Mouse (Mus musculus) neural tube, embryonic 14.5 days (tissue): ENCODE measurements around the gene Pxmp4. TPM values are rescaled to one million over a fixed set of nuclear protein-coding genes. Genes with fewer than 3 reads are reported as not detected.
A peak's percentile ranks its signal among the peaks of the same experiment; 100 is the strongest.

Source experiments
- ATAC-seq: fragments of 200-750 bp; cut with Nextera tagmentation; 2 replicates; pipeline ENCODE4 v1.8.0; 2017; ENCODE audit warnings: low read depth, mild to moderate bottlenecking, moderate TSS enrichment, moderate library complexity
- H3K27ac ChIP-seq: fragments of 300-500 bp; sonication (generic); 2 replicates; pipeline ENCODE4 v1.5.1; 2014; ENCODE audit warnings: low read depth, mild to moderate bottlenecking, control low read depth, low read length, moderate library complexity, mixed read lengths
- H3K27me3 ChIP-seq: fragments of 300-500 bp; sonication (generic); 2 replicates; pipeline ENCODE4 v1.6.1; 2014; ENCODE audit warnings: low read length; ENCODE audit not compliant: control insufficient read depth, insufficient read depth
- H3K36me3 ChIP-seq: fragments of 300-500 bp; sonication (generic); 2 replicates; pipeline ENCODE4 v1.6.1; 2014; ENCODE audit warnings: low read length, mixed read lengths; ENCODE audit not compliant: control insufficient read depth, insufficient read depth
- H3K4me1 ChIP-seq: fragments of 300-500 bp; sonication (generic); 2 replicates; pipeline ENCODE4 v1.6.1; 2014; ENCODE audit warnings: low read length; ENCODE audit not compliant: control insufficient read depth, insufficient read depth
- H3K4me2 ChIP-seq: fragments of 300-500 bp; sonication (generic); 2 replicates; pipeline ENCODE4 v1.6.1; 2014; ENCODE audit warnings: mild to moderate bottlenecking, low read depth, low read length, control low read depth
- H3K4me3 ChIP-seq: fragments of 300-500 bp; sonication (generic); 2 replicates; pipeline ENCODE4 v1.5.1; 2014; ENCODE audit warnings: low read depth, low read length, control low read depth, mixed read lengths
- H3K9ac ChIP-seq: fragments of 300-500 bp; sonication (generic); replicated peaks from 2 replicates; pipeline ENCODE4 v1.6.1; 2014; ENCODE audit warnings: low read depth, mild to moderate bottlenecking, control low read depth, low read length, mixed read lengths
- H3K9me3 ChIP-seq: fragments of 300-500 bp; sonication (generic); 2 replicates; pipeline ENCODE4 v1.6.1; 2016; ENCODE audit warnings: low read length; ENCODE audit not compliant: control insufficient read depth
- whole genome bisulfite sequencing: fragments of 180-500 bp; shearing (Covaris S2); extraction: QIAGEN DNeasy Blood & Tissue Kit; methylation state at CpG from one replicate; pipeline ENCODE4 v1.1.7; 2014; 5-methylcytosine and 5-hydroxymethylcytosine counted together
- polyA plus RNA-seq: library from polyadenylated mRNA; unstranded; fragments of >200 nt; fragmentation: Nextera tagmentation; extraction: Ambion mirVana; gene quantifications from 2 replicates; pipeline ENCODE4 v1.2.1, GENCODE M21; 2014

The Pxmp4 gene
- polyA plus RNA-seq, 1 experiment from 2014 or later: 16.0 TPM

DNA sequence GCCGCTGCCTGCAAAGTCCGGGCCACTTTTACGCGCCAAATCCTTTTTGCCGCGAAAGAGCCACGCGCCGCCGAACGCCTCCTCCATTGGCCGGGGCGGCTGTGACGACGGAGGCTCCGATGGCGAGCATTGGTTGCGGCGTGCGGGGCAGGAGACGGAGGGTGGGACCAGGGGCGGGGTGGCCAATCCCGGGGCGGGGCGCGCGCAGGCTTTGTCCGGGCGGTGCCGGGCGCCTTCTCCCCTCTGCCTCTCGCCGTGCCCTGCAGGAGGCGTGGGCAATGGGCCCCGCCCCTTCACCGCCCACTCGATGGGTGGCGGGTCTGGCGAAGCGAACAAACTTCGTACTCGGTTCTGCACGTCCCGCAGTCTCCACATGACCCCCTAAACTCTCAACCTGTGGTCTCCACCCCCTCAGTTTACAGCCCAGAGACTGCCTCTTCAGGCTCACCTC, 33.6 kb downstream of the Pxmp4 start, which contains the start of gene E2f1:
E2f1 (minus strand) TSS at position 57 of the 451 bp plus-strand sequence.
- Histone ChIP-seq H3K4me3 (peak within 1 kb of the TSS; percentile 56), H3K4me1 (peaks cover 16% of the 10 kb centered on the region; the same call in 1 of the 2 replicates), H3K9me3 (no peaks in the 10 kb centered on the region), H3K27ac (peak within 1 kb of the TSS; percentile 60), H3K9ac (peak within 1 kb of the TSS; percentile 54), H3K27me3 (no peaks in the 10 kb centered on the region), H3K36me3 (no peaks in the 10 kb centered on the region), H3K4me2 (peak within 1 kb of the TSS; percentile 95)
- peak; percentile 99 for ATAC-seq
- under 1% methylated on average over 36 of the region's 44 CpGs for WGBS

DNA sequence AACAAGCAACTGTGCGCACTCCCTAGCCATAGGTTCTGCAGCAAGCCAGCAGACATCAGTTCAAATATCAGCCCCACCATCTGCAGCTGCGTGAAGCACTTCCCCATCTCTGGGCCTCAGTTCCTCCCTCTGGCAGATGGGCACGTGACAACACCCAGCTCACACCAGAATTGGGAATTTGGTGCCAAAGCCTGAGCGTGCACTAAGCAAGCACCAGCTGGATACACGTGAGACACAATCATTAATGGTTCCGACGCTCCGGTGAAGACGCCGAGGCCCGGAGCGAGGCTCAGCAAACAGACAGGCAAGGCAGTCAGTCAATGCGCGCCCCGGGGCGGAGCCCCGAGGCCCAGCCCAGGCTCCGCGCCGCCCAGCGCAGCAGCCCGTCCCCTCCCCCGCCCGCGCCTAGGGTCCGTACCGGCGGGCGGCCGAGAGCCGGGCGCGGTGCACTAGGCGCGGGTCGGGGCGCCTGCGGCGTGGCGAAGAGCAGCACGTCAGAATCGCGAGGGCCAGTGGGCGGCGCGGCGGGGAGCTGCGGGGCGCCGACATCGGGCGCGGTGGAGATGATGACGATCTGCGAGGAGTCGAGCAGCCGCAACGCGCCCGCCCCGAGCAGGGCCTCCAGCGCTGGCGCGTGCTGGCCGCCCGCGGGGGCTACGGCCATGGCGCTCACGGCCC, 34.3 kb downstream of the Pxmp4 start:
- Histone ChIP-seq H3K9me3 (no peaks in the 10 kb centered on the region), H3K27ac (peak overlapping the region; percentile 40), H3K4me1 (peaks cover 16% of the 10 kb centered on the region; the same call in 1 of the 2 replicates), H3K9ac (peak overlapping the region; percentile 54), H3K36me3 (no peaks in the 10 kb centered on the region), H3K27me3 (no peaks in the 10 kb centered on the region), H3K4me3 (peak overlapping the region; percentile 56), H3K4me2 (peak overlapping the region; percentile 95)
- under 1% methylated on average over 49 of the region's 70 CpGs for WGBS
- peak; percentile 57 for ATAC-seq

- ATAC-seq: no peak
- peaks cover 14% of the 10 kb centered on the region; the same call in 1 of the 2 replicates for H3K4me1 ChIP-seq
These were observed 35.0 kb downstream of the Pxmp4 start for GRCm38 (mm10) chr2:154568329-154569070.

GRCm38 (mm10) chr2:154567766-154568165, 35.7 kb downstream of the Pxmp4 start:
- WGBS: 79% methylated on average over 2 of the region's 2 CpGs
- no peaks in the 10 kb centered on the region for H3K36me3 ChIP-seq
- H3K9ac ChIP-seq: no peak overlapping the region
- H3K9me3 ChIP-seq: no peaks in the 10 kb centered on the region
- no peak for ATAC-seq
- no peak overlapping the region for H3K4me3 ChIP-seq
- 0 out of 2 replicates have a peak overlapping the region, but pooled peaks have one; percentile 44 for H3K27ac ChIP-seq
- no peaks in the 10 kb centered on the region for H3K27me3 ChIP-seq
- H3K4me2 ChIP-seq: peak overlapping the region; percentile 95; the same call in 1 of the 2 replicates
- peaks cover 14% of the 10 kb centered on the region; the same call in 1 of the 2 replicates for H3K4me1 ChIP-seq

More at GRCm38 (mm10) chr2:154568329-154569070, 35.0 kb downstream of the Pxmp4 start:
- Histone ChIP-seq H3K9me3 (no peaks in the 10 kb centered on the region), H3K4me3 (peak overlapping the region; percentile 56), H3K27me3 (no peaks in the 10 kb centered on the region), H3K4me2 (peak overlapping the region; percentile 95), H3K27ac (peak overlapping the region; percentile 60; the same call in 1 of the 2 replicates), H3K9ac (no peak overlapping the region), H3K36me3 (no peaks in the 10 kb centered on the region)
- WGBS: 12% methylated on average over 10 of the region's 10 CpGs

DNA sequence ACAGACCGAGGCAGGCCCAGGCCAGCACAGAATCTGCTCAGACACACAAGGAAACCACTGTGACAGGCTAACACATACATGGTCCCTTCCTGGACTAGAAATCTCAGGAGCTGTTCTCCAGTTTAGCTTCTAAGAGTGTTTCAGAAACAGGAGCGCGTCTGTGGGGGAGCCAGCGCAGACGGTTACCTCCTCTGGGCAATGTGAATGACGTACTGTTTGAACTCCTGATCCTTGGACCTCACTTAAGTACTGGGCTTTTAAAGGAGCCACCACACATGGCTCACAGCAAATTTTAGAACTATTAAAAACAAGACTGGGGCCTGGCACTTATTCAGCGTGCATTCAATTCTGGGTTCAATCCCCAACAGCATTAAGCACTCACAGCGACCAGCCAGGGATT, 36.9 kb downstream of the Pxmp4 start:
- 37% methylated on average over 8 of the region's 8 CpGs for WGBS
- no peak overlapping the region for H3K27ac ChIP-seq
- H3K4me2 ChIP-seq: no peak overlapping the region

DNA sequence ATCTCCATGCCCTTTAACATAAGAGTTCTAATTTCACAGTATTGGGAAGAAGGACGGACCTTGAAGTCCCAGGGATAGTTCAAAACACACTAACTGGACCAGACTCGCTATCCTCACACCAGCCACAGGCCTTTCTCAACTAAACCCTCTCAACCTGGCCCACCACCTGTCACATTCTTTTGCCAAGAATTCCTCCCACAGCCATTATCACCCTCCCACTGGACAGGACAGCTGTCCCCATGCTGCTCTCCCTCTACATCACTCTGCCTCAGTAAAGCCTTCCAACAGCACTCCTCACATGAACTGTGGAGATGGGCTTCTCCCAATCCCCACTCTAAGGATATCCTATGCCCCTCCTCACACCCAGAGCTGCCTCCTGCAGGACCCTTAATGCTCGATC, 37.9 kb downstream of the Pxmp4 start:
- 71% methylated on average over 3 of the region's 3 CpGs for WGBS

More for the DNA sequence above, 36.9 kb downstream of the Pxmp4 start:
- Histone ChIP-seq H3K36me3 (no peaks in the 10 kb centered on the region), H3K4me3 (no peak overlapping the region), H3K9ac (no peak overlapping the region), H3K4me1 (peaks cover 14% of the 10 kb centered on the region; the same call in 1 of the 2 replicates), H3K9me3 (no peaks in the 10 kb centered on the region), H3K27me3 (no peaks in the 10 kb centered on the region)
- no peak for ATAC-seq

DNA sequence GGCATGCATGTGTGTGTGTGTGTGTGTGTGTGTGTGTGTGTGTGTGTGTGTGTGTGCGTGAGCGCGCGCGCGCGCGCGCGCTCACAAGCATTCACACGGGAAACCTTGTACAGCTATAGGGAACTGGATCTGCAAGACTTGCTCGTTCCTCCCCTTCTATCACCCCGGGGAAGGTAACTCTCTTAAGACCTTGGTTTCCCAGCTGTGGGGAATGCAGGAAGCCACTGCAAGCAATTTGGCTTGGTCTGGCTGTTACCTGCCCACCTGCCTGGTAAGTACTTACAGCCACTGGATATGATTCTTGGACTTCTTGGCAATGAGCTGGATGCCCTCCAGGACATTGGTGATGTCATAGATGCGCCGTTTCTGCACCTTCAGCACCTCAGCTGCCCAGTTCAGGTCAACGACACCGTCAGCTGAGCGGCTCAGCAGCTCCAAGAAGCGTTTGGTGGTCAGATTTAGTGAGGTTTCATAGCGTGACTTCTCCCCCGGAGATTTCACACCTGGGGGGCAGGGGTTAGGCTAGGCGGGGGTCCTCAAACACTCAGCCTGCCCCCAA, 39.8 kb downstream of the Pxmp4 start:
- no peak for ATAC-seq
- no peaks in the 10 kb centered on the region for H3K27me3 ChIP-seq
- H3K4me1 ChIP-seq: peaks cover 13% of the 10 kb centered on the region; the same call in 1 of the 2 replicates
- 92% methylated on average over 21 of the region's 22 CpGs for WGBS
- no peaks in the 10 kb centered on the region for H3K36me3 ChIP-seq
- no peaks in the 10 kb centered on the region for H3K9me3 ChIP-seq
- no peak overlapping the region for H3K4me2 ChIP-seq
- H3K4me3 ChIP-seq: no peak overlapping the region
- no peak overlapping the region for H3K27ac ChIP-seq
- H3K9ac ChIP-seq: no peak overlapping the region

More for the DNA sequence above, 37.9 kb downstream of the Pxmp4 start:
- H3K9ac ChIP-seq: 0 out of 2 replicates have a peak overlapping the region, but pooled peaks have one; percentile 2
- H3K4me3 ChIP-seq: no peak overlapping the region
- no peaks in the 10 kb centered on the region for H3K36me3 ChIP-seq
- no peak for ATAC-seq
- no peaks in the 10 kb centered on the region for H3K9me3 ChIP-seq
- no peaks in the 10 kb centered on the region for H3K27me3 ChIP-seq
- no peak overlapping the region for H3K27ac ChIP-seq
- peaks cover 14% of the 10 kb centered on the region; the same call in 1 of the 2 replicates for H3K4me1 ChIP-seq
- no peak overlapping the region for H3K4me2 ChIP-seq

DNA sequence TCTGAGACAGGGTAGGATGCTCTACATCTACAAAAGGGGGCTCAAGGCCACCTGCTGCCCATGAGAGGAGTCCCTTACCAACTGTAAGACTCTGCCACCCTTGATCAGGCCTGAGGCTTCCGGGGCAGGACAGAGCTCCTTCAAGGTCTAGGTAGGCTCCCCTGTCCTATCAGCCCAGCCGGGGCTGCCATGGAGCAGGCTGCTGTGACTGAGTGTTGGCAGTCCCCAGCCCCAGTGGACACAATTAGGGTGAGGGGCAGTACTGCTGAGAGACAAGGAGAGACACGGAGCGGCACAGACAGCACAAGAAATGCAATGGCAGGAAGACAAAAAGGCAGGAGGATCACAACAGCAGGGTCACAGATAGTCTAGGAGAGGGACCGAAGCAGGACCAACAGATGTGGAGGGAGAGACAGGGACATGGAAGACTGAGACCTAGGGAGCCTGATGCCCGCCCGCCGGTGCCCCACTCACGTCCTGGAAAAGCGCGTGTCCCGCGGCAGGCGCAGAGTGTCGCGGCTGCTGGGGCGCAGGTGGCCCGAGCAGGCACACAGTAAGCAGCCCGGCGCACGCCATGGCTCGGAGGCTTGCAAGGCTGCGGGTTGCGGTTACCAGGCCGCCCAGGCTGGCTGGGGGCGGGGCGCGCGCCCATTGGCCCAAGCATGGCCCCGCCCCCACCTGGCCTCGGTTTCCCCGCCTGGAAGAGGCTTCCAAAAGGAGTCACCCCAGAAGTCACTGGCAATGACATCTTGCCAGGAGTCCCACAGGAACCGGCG, 45.1 kb downstream of the Pxmp4 start, which contains the start of gene Necab3:
Necab3 (minus strand) TSS at position 627 of the 776 bp plus-strand sequence.
- Histone ChIP-seq H3K9me3 (no peaks in the 10 kb centered on the region), H3K4me2 (peak within 1 kb of the TSS; percentile 68), H3K9ac (peak within 1 kb of the TSS; percentile 61), H3K27ac (no peak within 1 kb of the TSS), H3K4me1 (peaks cover 15% of the 10 kb centered on the region; the same call in 1 of the 2 replicates), H3K36me3 (no peaks in the 10 kb centered on the region), H3K4me3 (peak within 1 kb of the TSS; percentile 33), H3K27me3 (no peaks in the 10 kb centered on the region)
- ATAC-seq: peak; percentile 83
- WGBS: 3% methylated on average over 27 of the region's 34 CpGs
